In genomic region chr7:112779636-112780035, GRCm38 (mm10) we compare ENCODE assay signal across 9 mouse cellular contexts.
DNase-seq lines count a peak whose midpoint lies in the region; ATAC-seq and TF ChIP-seq lines count a peak whose summit lies in the region.
"Had no signal": no experiment of that assay in that cellular context is flagged by ENCODE, and none has a peak within 500 bp of the region (broad histone marks: within the 10 kb centered on the region; RNA-seq: fewer than 3 reads in every experiment).

No protein-coding gene starts in this region.

- peaks cover 2% of the 10 kb centered on the region for H3K4me1 ChIP-seq in forebrain, embryonic 11.5 days (replicated peaks; ENCODE audit: control insufficient read depth, insufficient read depth, low read length)
- H3K4me1 ChIP-seq in forebrain, embryonic 10.5 days: peaks cover 69% of the 10 kb centered on the region
- peaks cover 10% of the 10 kb centered on the region for H3K4me1 ChIP-seq in neural tube, embryonic 11.5 days (ENCODE audit: control insufficient read depth, insufficient read depth, low read length)
- H3K4me1 ChIP-seq in limb, embryonic 15.5 days: peaks cover 35% of the 10 kb centered on the region
- no peaks in the 10 kb centered on the region for H3K4me1 ChIP-seq in thymus, adult 2 months (replicated peaks; ENCODE audit: control insufficient read depth, insufficient read depth, low read length)

- H3K4me3 ChIP-seq in forebrain, embryonic 11.5 days (ENCODE audit: low read depth, low read length): no peak overlapping the region
- H3K4me3 ChIP-seq in forebrain, embryonic 10.5 days: no peak overlapping the region
- no peak overlapping the region for H3K4me3 ChIP-seq in neural tube, embryonic 11.5 days (ENCODE audit: low read depth, low read length)
- H3K4me3 ChIP-seq in limb, embryonic 15.5 days: no peak overlapping the region
- no peak overlapping the region for H3K4me3 ChIP-seq in thymus, adult 2 months (ENCODE audit: control insufficient read depth, insufficient read depth, low read length)

- TF ChIP-seq CTCF in thymus, adult 2 months (IDR thresholded peaks at IDR 0.05; ENCODE audit: borderline replicate concordance, control insufficient read depth, extremely low read depth, insufficient read depth, low read length, poor library complexity): no peak

- ATAC-seq in forebrain, embryonic 11.5 days (replicated peaks; ENCODE audit: low FRiP score): peak; percentile 67
- ATAC-seq in neural tube, embryonic 11.5 days (ENCODE audit: insufficient read depth, low FRiP score, low TSS enrichment): peak; percentile 61; the same call in 1 of the 2 replicates
- ATAC-seq in limb, embryonic 15.5 days (ENCODE audit: insufficient number of reproducible peaks, low FRiP score, low TSS enrichment, low read depth): no peak

- H3K9me3 ChIP-seq in forebrain, embryonic 11.5 days (ENCODE audit: control insufficient read depth, low read length): no peaks in the 10 kb centered on the region; the same call in 1 of the 2 replicates
- H3K9me3 ChIP-seq in forebrain, embryonic 10.5 days: peaks cover 7% of the 10 kb centered on the region; the same call in 1 of the 2 replicates
- no peaks in the 10 kb centered on the region for H3K9me3 ChIP-seq in neural tube, embryonic 11.5 days (ENCODE audit: control insufficient read depth, low read length)
- H3K9me3 ChIP-seq in limb, embryonic 15.5 days: no peaks in the 10 kb centered on the region

- no peak overlapping the region for H3K27ac ChIP-seq in forebrain, embryonic 11.5 days (ENCODE audit: low read depth, low read length)
- no peak overlapping the region for H3K27ac ChIP-seq in forebrain, embryonic 10.5 days
- H3K27ac ChIP-seq in neural tube, embryonic 11.5 days (ENCODE audit: low read depth, low read length): no peak overlapping the region
- H3K27ac ChIP-seq in limb, embryonic 15.5 days: 0 out of 2 replicates have a peak overlapping the region, but pooled peaks have one; percentile 33
- no peak overlapping the region for H3K27ac ChIP-seq in thymus, adult 2 months (ENCODE audit: control insufficient read depth, insufficient read depth, low read length)

- no peak for TF ChIP-seq POLR2A in thymus, adult 2 months (IDR thresholded peaks at IDR 0.05; ENCODE audit: control insufficient read depth, extremely low read depth, insufficient read depth, low read length, poor library complexity)

- no peaks in the 10 kb centered on the region for H3K27me3 ChIP-seq in forebrain, embryonic 11.5 days (ENCODE audit: control insufficient read depth, insufficient read depth, low read length)
- H3K27me3 ChIP-seq in forebrain, embryonic 10.5 days (ENCODE audit: poor library complexity, severe bottlenecking): no peaks in the 10 kb centered on the region
- no peaks in the 10 kb centered on the region for H3K27me3 ChIP-seq in neural tube, embryonic 11.5 days (ENCODE audit: control insufficient read depth, insufficient read depth, low read length)
- H3K27me3 ChIP-seq in limb, embryonic 15.5 days: no peaks in the 10 kb centered on the region
- H3K27me3 ChIP-seq in thymus, adult 2 months (ENCODE audit: control insufficient read depth, insufficient read depth, low read length): no peaks in the 10 kb centered on the region

- H3K9ac ChIP-seq in forebrain, embryonic 11.5 days (ENCODE audit: low read length): no peak overlapping the region
- no peak overlapping the region for H3K9ac ChIP-seq in neural tube, embryonic 11.5 days (ENCODE audit: low read length)
- no peak overlapping the region for H3K9ac ChIP-seq in limb, embryonic 15.5 days

- peak; percentile 61 for DNase-seq in forebrain, embryonic 11.5 days (ENCODE audit: low spot score)
- DNase-seq in forebrain, embryonic 10.5 days (ENCODE audit: extremely low spot score, low spot score): no peak
- DNase-seq in neural tube, embryonic 11.5 days (ENCODE audit: low spot score): peak; percentile 40
- no peak for DNase-seq in neural tube, embryonic 10.5 days (ENCODE audit: extremely low spot score, low spot score)
- DNase-seq in urinary bladder, postnatal 10 days (ENCODE audit: low spot score): no peak
- DNase-seq in adrenal gland, postnatal 10 days: no peak
- no peak for DNase-seq in thymus, adult 2 months
- DNase-seq: lung, postnatal 36 days had no signal

- no peaks in the 10 kb centered on the region for H3K36me3 ChIP-seq in forebrain, embryonic 11.5 days (ENCODE audit: control insufficient read depth, insufficient read depth, low read length)
- peaks cover 13% of the 10 kb centered on the region for H3K36me3 ChIP-seq in forebrain, embryonic 10.5 days (replicated peaks)
- H3K36me3 ChIP-seq in neural tube, embryonic 11.5 days (ENCODE audit: control insufficient read depth, insufficient read depth, low read length): no peaks in the 10 kb centered on the region
- H3K36me3 ChIP-seq in limb, embryonic 15.5 days: no peaks in the 10 kb centered on the region
- H3K36me3 ChIP-seq in thymus, adult 2 months (ENCODE audit: control insufficient read depth, insufficient read depth, low read length): no peaks in the 10 kb centered on the region

- WGBS in forebrain, embryonic 11.5 days: 36% methylated on average over 6 of the region's 6 CpGs
- 56% methylated on average over 6 of the region's 6 CpGs for WGBS in forebrain, embryonic 10.5 days
- 38% methylated on average over 6 of the region's 6 CpGs for WGBS in neural tube, embryonic 11.5 days
- WGBS in limb, embryonic 15.5 days: 29% methylated on average over 6 of the region's 6 CpGs
- 86% methylated on average over 6 of the region's 6 CpGs for WGBS in thymus, adult 2 months

- H3K4me2 ChIP-seq in forebrain, embryonic 11.5 days (ENCODE audit: low read depth, low read length, severe bottlenecking): no peak overlapping the region
- H3K4me2 ChIP-seq in neural tube, embryonic 11.5 days (ENCODE audit: low read depth): no peak overlapping the region
- no peak overlapping the region for H3K4me2 ChIP-seq in limb, embryonic 15.5 days

Comparison
In these comparisons a context has a peak if more than half of its experiments do, and no peak if none do; other contexts are left out.
1. DNase-seq: peak in forebrain, embryonic 11.5 days (single experiment) and neural tube, embryonic 11.5 days (single experiment); none in forebrain, embryonic 10.5 days (single experiment), neural tube, embryonic 10.5 days (single experiment), urinary bladder, postnatal 10 days (single experiment), adrenal gland, postnatal 10 days (single experiment) and thymus, adult 2 months (single experiment).